Mouse (Mus musculus) stomach, postnatal 0 days (tissue): ENCODE measurements around the gene Lif.

ENCODE experiments used
- CTCF ChIP-seq: IDR thresholded peaks from 2 replicates; pipeline ENCODE4 v1.5.1; 2016; ENCODE audit warnings: antibody characterized with exemption, low read depth, mild to moderate bottlenecking, moderate library complexity
- EP300 ChIP-seq: optimal IDR thresholded peaks from 2 replicates; pipeline ENCODE3; 2016; ENCODE audit warnings: antibody characterized with exemption

GRCm38 (mm10) chr11:4312180-4312579 is 54.8 kb downstream of the Lif start:
- no peak for TF ChIP-seq CTCF
- no peak for TF ChIP-seq EP300
